Mouse (Mus musculus) hindbrain, embryonic 12.5 days (tissue): ENCODE measurements around the gene Ager. TPM values are rescaled to one million over a fixed set of nuclear protein-coding genes. Genes with fewer than 3 reads are reported as not detected.

Experiments
- ATAC-seq: fragments of 200-750 bp; cut with Nextera tagmentation; 2 replicates; pipeline ENCODE4 v1.8.0; 2017; ENCODE audit warnings: moderate TSS enrichment; ENCODE audit not compliant: low FRiP score
- H3K27ac ChIP-seq: fragments of 300-500 bp; sonication (generic); 2 replicates; pipeline ENCODE4 v1.5.1; 2016; ENCODE audit warnings: mild to moderate bottlenecking
- H3K27me3 ChIP-seq: fragments of 300-500 bp; sonication (generic); 2 replicates; pipeline ENCODE4 v1.6.1; 2016; ENCODE audit warnings: mild to moderate bottlenecking
- H3K36me3 ChIP-seq: fragments of 300-500 bp; sonication (generic); 2 replicates; pipeline ENCODE4 v1.6.1; 2016; ENCODE audit warnings: mild to moderate bottlenecking
- H3K4me1 ChIP-seq: fragments of 300-500 bp; sonication (generic); 2 replicates; pipeline ENCODE4 v1.6.1; 2016
- H3K4me2 ChIP-seq: fragments of 300-500 bp; sonication (generic); replicated peaks from 2 replicates; pipeline ENCODE4 v1.6.1; 2016; ENCODE audit warnings: mild to moderate bottlenecking
- H3K4me3 ChIP-seq: fragments of 300-500 bp; sonication (generic); 2 replicates; pipeline ENCODE4 v1.5.1; 2016; ENCODE audit warnings: mild to moderate bottlenecking
- H3K9ac ChIP-seq: fragments of 300-500 bp; sonication (generic); 2 replicates; pipeline ENCODE4 v1.6.1; 2016; ENCODE audit warnings: mild to moderate bottlenecking, moderate library complexity
- H3K9me3 ChIP-seq: fragments of 300-500 bp; sonication (generic); replicated peaks from 2 replicates; pipeline ENCODE4 v1.6.1; 2016; ENCODE audit warnings: mild to moderate bottlenecking
- WGBS: fragments of 180-500 bp; shearing (Covaris S2); methylation state at CpG from one replicate; pipeline ENCODE4 v1.1.7; 2016; 5-methylcytosine and 5-hydroxymethylcytosine counted together
- polyA plus RNA-seq: library from polyadenylated mRNA; unstranded; fragments of >200 nt; fragmentation: Nextera tagmentation; extraction: Ambion mirVana; gene quantifications from 2 replicates; pipeline ENCODE4 v1.2.1, GENCODE M21; 2016

Gene Ager
- polyA plus RNA-seq, 1 experiment from 2014 or later: 2.9 TPM

GRCm38 (mm10) chr17:34607997-34608396 lies 10.3 kb downstream of the Ager start:
- no peak for ATAC-seq
- H3K36me3 ChIP-seq: peaks cover 27% of the 10 kb centered on the region
- H3K27ac ChIP-seq: no peak overlapping the region
- 92% methylated on average over 7 of the region's 7 CpGs for WGBS
- peaks cover 35% of the 10 kb centered on the region for H3K4me1 ChIP-seq
- H3K9me3 ChIP-seq: no peaks in the 10 kb centered on the region
- no peak overlapping the region for H3K4me3 ChIP-seq
- H3K4me2 ChIP-seq: no peak overlapping the region
- no peaks in the 10 kb centered on the region for H3K27me3 ChIP-seq
- 0 out of 2 replicates have a peak overlapping the region, but pooled peaks have one; percentile 27 for H3K9ac ChIP-seq

GRCm38 (mm10) chr17:34611050-34611449 lies 13.4 kb downstream of the Ager start:
- no peak overlapping the region for H3K27ac ChIP-seq
- peaks cover 55% of the 10 kb centered on the region for H3K36me3 ChIP-seq
- 94% methylated on average over 8 of the region's 8 CpGs for WGBS
- no peak overlapping the region for H3K9ac ChIP-seq
- no peaks in the 10 kb centered on the region for H3K9me3 ChIP-seq
- peaks cover 28% of the 10 kb centered on the region for H3K4me1 ChIP-seq
- H3K4me2 ChIP-seq: no peak overlapping the region
- no peak overlapping the region for H3K4me3 ChIP-seq
- H3K27me3 ChIP-seq: no peaks in the 10 kb centered on the region
- no peak for ATAC-seq

DNA sequence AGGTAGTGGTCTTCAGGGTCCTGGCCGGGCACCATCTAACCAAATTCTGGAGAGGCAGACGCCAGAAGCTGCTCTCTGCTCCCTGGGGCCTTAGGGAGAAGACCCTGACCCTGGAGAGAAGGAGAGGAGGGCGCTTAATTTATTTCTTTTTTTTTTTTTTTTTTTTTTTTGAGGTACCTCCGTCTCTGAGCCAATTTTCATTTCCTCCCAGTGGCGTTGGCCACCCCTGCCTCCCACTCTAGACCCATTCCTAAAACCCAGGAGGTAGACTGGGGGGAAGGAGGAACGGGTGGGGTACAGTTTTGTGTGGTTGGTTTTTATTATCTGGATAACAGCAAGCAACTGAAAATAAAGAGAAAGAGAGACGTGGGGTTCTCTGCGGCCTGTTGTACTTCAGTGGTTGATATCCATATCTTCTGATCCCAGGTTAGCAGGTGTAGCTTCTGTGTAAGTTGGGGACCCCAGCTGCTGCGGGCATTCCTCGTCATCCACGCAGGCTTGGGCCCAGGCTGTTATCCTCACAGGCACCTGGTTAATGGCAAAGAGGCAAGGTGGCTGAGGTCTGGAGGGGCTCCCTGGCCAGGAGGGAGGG lies 15.5 kb downstream of the Ager start:
- H3K27me3 ChIP-seq: no peaks in the 10 kb centered on the region
- no peaks in the 10 kb centered on the region for H3K9me3 ChIP-seq
- H3K4me3 ChIP-seq: no peak overlapping the region
- no peak for ATAC-seq
- H3K27ac ChIP-seq: no peak overlapping the region
- H3K9ac ChIP-seq: no peak overlapping the region
- 86% methylated on average over 11 of the region's 11 CpGs for WGBS
- H3K36me3 ChIP-seq: peaks cover 61% of the 10 kb centered on the region
- H3K4me2 ChIP-seq: no peak overlapping the region
- peaks cover 15% of the 10 kb centered on the region for H3K4me1 ChIP-seq

GRCm38 (mm10) chr17:34613830-34614229 lies 16.2 kb downstream of the Ager start:
- H3K27ac ChIP-seq: no peak overlapping the region
- no peaks in the 10 kb centered on the region for H3K27me3 ChIP-seq
- peaks cover 8% of the 10 kb centered on the region for H3K4me1 ChIP-seq
- WGBS: 85% methylated on average over 10 of the region's 10 CpGs
- no peak overlapping the region for H3K4me3 ChIP-seq
- H3K9ac ChIP-seq: peak overlapping the region; percentile 19; the same call in 1 of the 2 replicates
- no peak for ATAC-seq
- no peak overlapping the region for H3K4me2 ChIP-seq
- H3K9me3 ChIP-seq: no peaks in the 10 kb centered on the region
- H3K36me3 ChIP-seq: peaks cover 61% of the 10 kb centered on the region

- ATAC-seq: no peak
- WGBS: 54% methylated on average over 6 of the region's 6 CpGs
- Histone ChIP-seq H3K9me3 (no peaks in the 10 kb centered on the region), H3K27ac (peak within 1 kb of the TSS; percentile 3; the same call in 1 of the 2 replicates), H3K4me3 (no peak within 1 kb of the TSS), H3K4me2 (no peak within 1 kb of the TSS), H3K27me3 (no peaks in the 10 kb centered on the region), H3K36me3 (peaks cover 63% of the 10 kb centered on the region), H3K4me1 (peaks cover 6% of the 10 kb centered on the region; the same call in 1 of the 2 replicates), H3K9ac (no peak within 1 kb of the TSS; the same call in 1 of the 2 replicates)
Observed at GRCm38 (mm10) chr17:34615871-34616270, 18.2 kb downstream of the Ager start, which contains the start of gene Egfl8. Egfl8 (minus strand) TSS chr17:34615971.

DNA sequence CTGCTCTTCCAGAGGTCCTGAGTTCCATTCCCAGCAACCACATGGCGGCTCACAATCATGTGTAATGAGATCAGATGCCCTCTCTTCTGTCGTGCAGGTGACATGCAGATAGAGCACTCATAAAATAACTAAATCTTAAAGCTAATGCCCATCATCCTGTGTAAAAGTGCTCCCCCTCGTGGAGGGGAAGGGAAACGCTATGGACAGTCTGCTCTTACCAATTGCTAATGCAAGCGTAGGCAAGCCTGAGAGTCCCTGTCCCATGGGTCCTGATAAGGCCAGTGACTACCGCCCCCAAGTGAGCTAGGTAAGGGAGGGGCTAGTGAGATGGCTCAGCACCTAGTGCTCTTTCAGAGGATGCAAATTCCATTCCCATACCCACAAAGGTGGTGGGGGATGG lies 21.3 kb downstream of the Ager start:
- Histone ChIP-seq H3K4me3 (no peak overlapping the region), H3K9ac (no peak overlapping the region), H3K27me3 (no peaks in the 10 kb centered on the region), H3K27ac (no peak overlapping the region), H3K4me2 (no peak overlapping the region), H3K4me1 (peaks cover 6% of the 10 kb centered on the region; the same call in 1 of the 2 replicates), H3K36me3 (peaks cover 55% of the 10 kb centered on the region), H3K9me3 (no peaks in the 10 kb centered on the region)
- ATAC-seq: no peak
- WGBS: 17% methylated on average over 6 of the region's 6 CpGs

- Histone ChIP-seq H3K4me1 (peaks cover 7% of the 10 kb centered on the region), H3K9me3 (no peaks in the 10 kb centered on the region), H3K4me3 (no peak overlapping the region), H3K36me3 (peaks cover 36% of the 10 kb centered on the region), H3K4me2 (no peak overlapping the region), H3K27me3 (no peaks in the 10 kb centered on the region), H3K9ac (no peak overlapping the region), H3K27ac (no peak overlapping the region)
- ATAC-seq: no peak
- 92% methylated on average over 8 of the region's 8 CpGs for WGBS
Observed at GRCm38 (mm10) chr17:34621006-34621405, 23.3 kb downstream of the Ager start.

GRCm38 (mm10) chr17:34623161-34623560 lies 25.5 kb downstream of the Ager start:
- no peak overlapping the region for H3K4me2 ChIP-seq
- H3K9me3 ChIP-seq: no peaks in the 10 kb centered on the region
- H3K4me3 ChIP-seq: no peak overlapping the region
- no peak for ATAC-seq
- H3K36me3 ChIP-seq: peaks cover 29% of the 10 kb centered on the region
- H3K27me3 ChIP-seq: no peaks in the 10 kb centered on the region
- H3K27ac ChIP-seq: no peak overlapping the region
- peaks cover 18% of the 10 kb centered on the region for H3K4me1 ChIP-seq
- H3K9ac ChIP-seq: no peak overlapping the region
- WGBS: 87% methylated on average over 9 of the region's 9 CpGs

- H3K4me3 ChIP-seq: no peak overlapping the region
- H3K9me3 ChIP-seq: no peaks in the 10 kb centered on the region
- H3K36me3 ChIP-seq: peaks cover 26% of the 10 kb centered on the region
- no peak overlapping the region for H3K9ac ChIP-seq
- H3K27me3 ChIP-seq: peaks cover 14% of the 10 kb centered on the region
- 100% methylated on average over 3 of the region's 3 CpGs for WGBS
- no peak overlapping the region for H3K4me2 ChIP-seq
- H3K27ac ChIP-seq: no peak overlapping the region
- peaks cover 35% of the 10 kb centered on the region for H3K4me1 ChIP-seq
- no peak for ATAC-seq
Observed at GRCm38 (mm10) chr17:34624981-34625380, 27.3 kb downstream of the Ager start.

DNA sequence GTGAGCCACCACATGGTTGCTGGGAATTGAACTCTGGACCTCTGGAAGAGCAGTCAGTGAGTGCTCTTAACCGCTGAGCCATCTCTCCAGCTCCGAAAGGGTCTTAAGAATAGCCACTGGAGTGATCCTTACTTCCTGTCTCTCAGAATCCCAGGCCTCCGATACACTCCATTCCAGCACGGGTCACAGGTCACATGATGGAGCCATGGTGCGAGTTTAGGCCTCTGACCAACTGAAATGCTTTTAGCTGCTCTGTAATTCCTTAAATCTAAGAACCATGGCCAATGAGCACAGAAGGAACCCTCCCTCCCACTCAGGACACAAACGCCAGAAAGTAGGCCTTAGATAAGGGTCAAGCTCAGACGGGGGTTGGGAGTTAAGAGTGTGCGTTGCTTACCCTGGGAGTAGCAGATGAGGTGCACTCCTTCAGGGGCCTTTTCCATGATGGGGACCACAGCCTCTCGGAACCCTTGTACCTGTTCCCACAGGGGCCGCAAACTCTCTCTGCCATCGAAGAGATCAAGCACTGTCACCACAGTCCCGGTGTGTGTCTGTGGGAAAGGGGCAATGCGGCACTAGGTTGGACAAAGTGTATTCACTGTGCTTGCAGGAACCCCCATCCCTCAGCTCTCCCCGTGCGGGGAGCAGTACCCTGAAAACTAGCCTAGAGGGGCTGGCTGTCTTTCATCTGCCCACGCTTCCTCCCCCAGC lies 28.6 kb downstream of the Ager start:
- Histone ChIP-seq H3K4me3 (peak overlapping the region; percentile 69), H3K4me2 (peak overlapping the region; percentile 88), H3K4me1 (peaks cover 47% of the 10 kb centered on the region), H3K9me3 (no peaks in the 10 kb centered on the region), H3K27me3 (peaks cover 27% of the 10 kb centered on the region), H3K9ac (peak overlapping the region; percentile 74), H3K36me3 (peaks cover 20% of the 10 kb centered on the region), H3K27ac (peak overlapping the region; percentile 93)
- WGBS: 50% methylated on average over 16 of the region's 16 CpGs
- ATAC-seq: no peak

- peak overlapping the region; percentile 88 for H3K4me2 ChIP-seq
- H3K27ac ChIP-seq: peak overlapping the region; percentile 93
- peak; percentile 36; the same call in 1 of the 2 replicates for ATAC-seq
- no peaks in the 10 kb centered on the region for H3K9me3 ChIP-seq
- under 1% methylated on average over 18 of the region's 18 CpGs for WGBS
- H3K27me3 ChIP-seq: peaks cover 32% of the 10 kb centered on the region
- peaks cover 52% of the 10 kb centered on the region for H3K4me1 ChIP-seq
- peak overlapping the region; percentile 74 for H3K9ac ChIP-seq
- peaks cover 17% of the 10 kb centered on the region for H3K36me3 ChIP-seq
- peak overlapping the region; percentile 69 for H3K4me3 ChIP-seq
Observed at GRCm38 (mm10) chr17:34626773-34627092, 29.1 kb downstream of the Ager start.

DNA sequence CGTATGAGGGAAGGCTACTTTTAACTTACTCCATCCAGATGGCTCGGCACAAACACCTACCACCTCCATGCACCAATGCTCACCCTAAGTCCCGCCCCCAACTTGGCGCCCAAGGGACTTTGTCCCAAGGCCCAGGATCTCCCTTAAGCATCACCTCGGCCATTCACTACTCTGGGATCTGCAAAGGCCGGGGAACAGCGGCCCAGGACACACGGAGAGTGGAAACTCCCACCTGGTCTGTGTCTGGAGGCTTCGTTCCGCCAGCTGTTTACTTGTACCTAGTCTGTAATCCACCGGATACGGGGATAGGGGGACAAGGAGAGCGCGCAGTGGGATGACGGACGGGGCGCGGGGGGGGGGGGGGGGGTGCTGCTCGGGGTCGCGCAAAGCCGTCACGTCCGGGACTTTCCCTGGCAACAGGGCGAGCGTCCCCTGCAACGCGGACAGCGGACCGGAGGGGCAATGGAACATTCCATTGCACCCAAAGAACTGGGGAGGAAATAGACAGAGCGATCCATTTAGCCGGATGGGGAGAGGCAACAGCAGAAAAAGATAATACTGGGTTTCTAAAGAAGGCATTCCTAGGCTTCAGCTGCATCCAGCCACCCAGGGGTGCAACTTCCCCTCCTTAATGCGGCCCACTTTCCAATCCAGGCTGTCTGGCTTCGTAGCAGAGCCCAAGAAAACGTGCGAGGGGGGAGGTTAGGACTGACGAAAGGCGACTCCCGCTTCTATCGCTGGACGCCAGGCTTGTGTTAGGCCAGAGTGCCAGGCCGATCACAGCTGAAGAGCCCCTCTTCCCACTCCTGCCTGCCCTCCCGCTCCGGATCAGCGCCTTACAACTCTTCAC lies 29.7 kb downstream of the Ager start:
- H3K9me3 ChIP-seq: no peaks in the 10 kb centered on the region
- peak overlapping the region; percentile 88 for H3K4me2 ChIP-seq
- WGBS: under 1% methylated on average over 43 of the region's 45 CpGs
- H3K9ac ChIP-seq: peak overlapping the region; percentile 74
- peak overlapping the region; percentile 93 for H3K27ac ChIP-seq
- peak overlapping the region; percentile 69 for H3K4me3 ChIP-seq
- peaks cover 11% of the 10 kb centered on the region for H3K36me3 ChIP-seq
- H3K4me1 ChIP-seq: peaks cover 58% of the 10 kb centered on the region
- ATAC-seq: peak; percentile 71
- peaks cover 38% of the 10 kb centered on the region for H3K27me3 ChIP-seq
